Mouse (Mus musculus) heart, adult 2 months (tissue): ENCODE measurements at regions not wholly inside any gene's neighbourhood (a gene's known extent, or its start where the extent isn't known, plus 50 kb on each side); places are given as distances from the start of the nearest gene placed in this dataset.

Experiments
- CTCF ChIP-seq: fragments of 200-600 bp; IDR thresholded peaks from 2 replicates; pipeline ENCODE4 v1.8.1; 2022; ENCODE audit warnings: antibody characterized with exemption, mild to moderate bottlenecking, moderate library complexity
- EP300 ChIP-seq: fragments of 200-500 bp; IDR thresholded peaks from 2 replicates; pipeline ENCODE4 v1.6.1; 2011; ENCODE audit warnings: low read depth, low read length, control low read depth; ENCODE audit not compliant: insufficient read depth
- POLR2A ChIP-seq: fragments of 200-500 bp; IDR thresholded peaks from 2 replicates; pipeline ENCODE4 v1.6.1; 2011; ENCODE audit warnings: mild to moderate bottlenecking, low read depth, low read length, control low read depth; ENCODE audit not compliant: insufficient read depth

- TF ChIP-seq CTCF, result no peak
- no peak for TF ChIP-seq EP300
- TF ChIP-seq POLR2A, result no peak
These were observed 72.2 kb upstream of the B3gat2 start for GRCm38 (mm10) chr1:23689398-23689797.
